Mouse (Mus musculus) hindbrain, embryonic 14.5 days (tissue): ENCODE measurements around the gene Ralgps2. TPM values are rescaled to one million over a fixed set of nuclear protein-coding genes. Genes with fewer than 3 reads are reported as not detected.

Experiments used
- ATAC-seq: fragments of 200-750 bp; cut with Nextera tagmentation; 2 replicates; pipeline ENCODE4 v1.8.0; 2017; ENCODE audit warnings: moderate number of reproducible peaks, mild to moderate bottlenecking, moderate TSS enrichment, moderate library complexity; ENCODE audit not compliant: low FRiP score
- DNase-seq: peaks from one replicate; pipeline ENCODE4 v3.0.0-alpha.2; 2015; ENCODE audit warnings: low spot score
- H3K27ac ChIP-seq: fragments of 300-500 bp; sonication (generic); 2 replicates; pipeline ENCODE4 v1.5.1; 2014; ENCODE audit warnings: mild to moderate bottlenecking, moderate library complexity
- H3K27me3 ChIP-seq: fragments of 300-500 bp; sonication (generic); 2 replicates; pipeline ENCODE4 v1.6.1; 2014; ENCODE audit warnings: mild to moderate bottlenecking, low read length, mixed read lengths; ENCODE audit not compliant: control insufficient read depth, insufficient read depth
- H3K36me3 ChIP-seq: fragments of 300-500 bp; sonication (generic); replicated peaks from 2 replicates; pipeline ENCODE4 v1.6.1; 2014; ENCODE audit not compliant: control insufficient read depth, insufficient read depth
- H3K4me1 ChIP-seq: fragments of 300-500 bp; sonication (generic); replicated peaks from 2 replicates; pipeline ENCODE4 v1.6.1; 2014; ENCODE audit warnings: antibody characterized with exemption, low read length, mixed read lengths; ENCODE audit not compliant: control insufficient read depth, insufficient read depth
- H3K4me2 ChIP-seq: fragments of 300-500 bp; sonication (generic); replicated peaks from 2 replicates; pipeline ENCODE4 v1.6.1; 2014; ENCODE audit warnings: mild to moderate bottlenecking, moderate library complexity
- H3K4me3 ChIP-seq: fragments of 300-500 bp; sonication (generic); replicated peaks from 2 replicates; pipeline ENCODE4 v1.5.1; 2014; ENCODE audit warnings: mild to moderate bottlenecking, low read length
- H3K9ac ChIP-seq: fragments of 300-500 bp; sonication (generic); 2 replicates; pipeline ENCODE4 v1.6.1; 2014
- H3K9me3 ChIP-seq: fragments of 300-500 bp; sonication (generic); 2 replicates; pipeline ENCODE4 v1.6.1; 2016; ENCODE audit warnings: low read length; ENCODE audit not compliant: control insufficient read depth
- WGBS: fragments of 180-500 bp; shearing (Covaris S2); extraction: QIAGEN DNeasy Blood & Tissue Kit; methylation state at CpG from one replicate; pipeline ENCODE4 v1.1.7; 2014; 5-methylcytosine and 5-hydroxymethylcytosine counted together
- polyA plus RNA-seq: library from polyadenylated mRNA; unstranded; fragments of >200 nt; fragmentation: Nextera tagmentation; extraction: Ambion mirVana; gene quantifications from 2 replicates; pipeline ENCODE4 v1.2.1, GENCODE M21; 2014

Gene Ralgps2
- polyA plus RNA-seq, 1 experiment from 2014 or later = 89.5 TPM

DNA sequence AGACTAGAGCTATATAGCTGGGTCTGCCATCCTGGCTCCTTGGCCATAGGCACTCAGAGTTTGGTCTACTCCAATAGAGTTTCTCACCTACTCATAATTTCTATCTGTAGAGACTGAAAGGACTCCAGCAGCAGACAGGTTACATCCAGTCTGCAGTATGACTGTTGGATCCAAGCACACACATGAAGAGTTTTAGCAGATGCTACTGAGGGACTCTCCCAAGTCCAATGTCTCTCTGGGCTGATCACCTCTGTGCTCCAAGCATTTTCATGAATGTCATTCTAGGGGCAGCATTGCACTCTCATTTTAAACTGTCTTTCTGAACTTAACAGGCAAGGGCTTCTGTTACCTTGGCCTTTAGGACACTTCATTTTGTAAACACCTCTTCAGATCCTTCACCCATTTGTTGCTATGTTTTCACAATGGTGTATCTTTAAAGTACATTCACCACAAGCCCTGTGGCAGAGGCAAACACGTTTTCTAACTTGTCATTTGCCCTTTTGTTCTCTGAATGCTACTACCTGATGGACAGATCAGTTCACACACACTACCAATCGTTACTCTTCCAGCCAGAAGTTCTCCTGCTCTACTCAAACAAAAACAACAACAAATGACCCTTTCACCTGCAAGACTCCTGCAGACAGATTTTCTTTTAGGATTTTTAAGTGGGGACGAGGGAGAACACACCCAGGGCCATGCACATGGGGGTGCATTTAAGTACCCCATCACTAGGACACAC lies 7.2 kb downstream of the Ralgps2 start:
- Histone ChIP-seq H3K4me2 (no peak overlapping the region), H3K4me1 (peaks cover 18% of the 10 kb centered on the region), H3K27me3 (no peaks in the 10 kb centered on the region), H3K27ac (no peak overlapping the region), H3K9me3 (no peaks in the 10 kb centered on the region), H3K9ac (no peak overlapping the region), H3K36me3 (no peaks in the 10 kb centered on the region), H3K4me3 (no peak overlapping the region)
- ATAC-seq (no peak), DNase-seq (no peak)
- 38% methylated on average over 3 of the region's 3 CpGs for WGBS

DNA sequence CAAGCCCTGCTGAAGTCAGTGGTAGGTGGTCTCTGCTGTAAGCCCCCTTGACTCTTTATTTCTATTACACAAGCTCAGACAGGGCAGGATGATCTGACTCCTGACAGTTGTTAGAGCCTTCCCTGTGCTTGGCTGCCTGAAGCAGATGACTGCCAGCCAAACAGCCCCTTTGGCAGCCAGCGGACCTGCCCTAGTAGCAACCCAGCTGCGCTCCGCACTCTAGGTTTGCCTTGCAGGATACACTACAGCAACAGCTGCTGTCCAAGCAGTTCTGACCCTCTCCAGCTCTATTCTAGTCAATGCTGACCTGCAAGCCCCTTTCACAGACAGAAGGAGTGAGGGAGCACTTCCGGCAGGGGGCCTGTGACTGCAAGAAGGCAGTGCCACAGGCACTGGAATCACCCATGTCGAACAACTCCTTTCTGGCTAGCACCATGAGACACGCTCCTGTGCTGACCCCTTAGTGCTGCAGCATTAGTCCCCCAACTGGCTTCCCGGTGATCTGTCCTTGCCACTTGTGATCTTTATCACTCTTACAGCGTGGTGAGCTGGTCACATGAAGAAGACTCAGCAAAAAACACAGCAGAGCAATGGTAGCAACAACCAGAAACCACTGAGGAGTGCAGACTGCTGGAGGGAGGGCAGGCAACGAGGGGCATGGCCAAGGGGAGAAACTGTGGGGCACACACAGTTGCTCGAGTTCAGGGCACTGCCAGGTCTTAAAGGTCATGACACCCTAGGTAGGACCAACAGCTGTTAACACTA lies 8.1 kb downstream of the Ralgps2 start:
- H3K9ac ChIP-seq = no peak overlapping the region
- WGBS = 65% methylated on average over 10 of the region's 10 CpGs
- H3K4me1 ChIP-seq = peaks cover 12% of the 10 kb centered on the region; the same call in 1 of the 2 replicates
- no peak overlapping the region; the same call in 1 of the 2 replicates for H3K4me2 ChIP-seq
- no peaks in the 10 kb centered on the region for H3K36me3 ChIP-seq
- DNase-seq (no peak), ATAC-seq (peak; percentile 21; the same call in 1 of the 2 replicates)
- no peak overlapping the region for H3K4me3 ChIP-seq
- no peak overlapping the region for H3K27ac ChIP-seq
- no peaks in the 10 kb centered on the region for H3K9me3 ChIP-seq
- no peaks in the 10 kb centered on the region for H3K27me3 ChIP-seq

DNA sequence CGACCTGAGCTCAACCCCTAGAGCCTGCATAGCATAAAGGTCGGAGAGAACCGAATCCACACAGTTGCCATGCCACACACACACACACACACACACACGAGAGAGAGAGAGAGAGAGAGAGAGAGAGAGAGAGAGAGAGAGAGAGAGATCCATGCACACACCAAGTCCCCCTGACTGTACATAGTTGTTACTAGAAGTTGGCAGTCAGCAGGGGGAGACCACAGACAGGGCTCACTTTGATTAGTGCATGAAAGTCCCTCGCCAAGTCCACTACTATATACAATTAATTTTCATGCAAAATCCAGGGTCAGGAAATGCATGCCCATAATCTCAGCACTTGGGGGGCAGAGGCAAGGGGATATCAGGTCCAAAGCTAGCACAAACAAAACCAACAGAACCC lies 9.2 kb downstream of the Ralgps2 start:
- 63% methylated on average over 5 of the region's 5 CpGs for WGBS

DNA sequence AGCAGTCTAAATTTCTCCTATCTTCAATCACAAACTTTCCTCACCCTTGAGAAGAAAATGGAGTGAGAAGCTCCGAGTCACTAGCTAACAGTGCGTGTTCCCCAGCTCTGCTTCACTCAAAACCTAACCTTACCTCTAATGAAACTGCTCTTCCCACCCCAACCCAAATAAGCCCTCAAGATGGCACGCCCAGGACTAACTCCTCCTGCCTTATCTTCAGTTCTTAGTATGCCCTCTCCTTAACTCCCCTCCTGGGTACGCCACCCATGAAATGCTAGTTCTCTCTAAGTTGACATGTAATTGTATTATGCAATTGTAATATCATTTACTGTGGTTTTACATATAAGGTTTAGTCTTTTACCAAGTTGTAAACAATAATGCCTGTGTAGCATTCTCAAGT lies 11.2 kb downstream of the Ralgps2 start:
- WGBS = 92% methylated on average over 4 of the region's 4 CpGs

More for the DNA sequence above, 9.2 kb downstream of the Ralgps2 start:
- H3K27me3 ChIP-seq = no peaks in the 10 kb centered on the region
- ATAC-seq (no peak), DNase-seq (no peak)
- H3K4me3 ChIP-seq = no peak overlapping the region
- no peaks in the 10 kb centered on the region for H3K36me3 ChIP-seq
- no peaks in the 10 kb centered on the region for H3K9me3 ChIP-seq
- no peak overlapping the region for H3K27ac ChIP-seq
- H3K4me2 ChIP-seq = no peak overlapping the region
- no peak overlapping the region for H3K9ac ChIP-seq
- peaks cover 12% of the 10 kb centered on the region; the same call in 1 of the 2 replicates for H3K4me1 ChIP-seq

DNA sequence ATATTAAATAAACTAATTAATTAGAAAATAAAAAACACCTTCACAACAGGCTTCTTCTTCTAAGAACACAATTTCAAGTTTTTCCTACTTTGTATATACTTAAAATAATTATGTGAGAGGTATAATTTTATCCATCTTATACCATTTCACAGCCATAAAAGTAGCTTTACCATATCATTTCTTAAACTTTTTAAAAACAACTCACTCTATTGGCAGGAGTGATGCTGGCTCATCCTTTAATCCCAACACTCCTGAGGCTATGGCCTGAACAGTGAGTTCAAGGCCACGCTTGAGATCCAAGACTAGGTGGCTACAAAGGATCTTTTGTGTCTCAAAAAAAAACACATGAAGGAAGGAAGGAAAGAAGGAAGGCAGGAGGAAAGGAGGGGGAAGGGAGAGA lies 15.9 kb downstream of the Ralgps2 start:
- 90% methylated on average over 1 of the region's 1 CpGs for WGBS
- no peak overlapping the region for H3K4me2 ChIP-seq
- H3K27me3 ChIP-seq = no peaks in the 10 kb centered on the region
- H3K27ac ChIP-seq = no peak overlapping the region
- H3K4me1 ChIP-seq = peaks cover 7% of the 10 kb centered on the region
- no peaks in the 10 kb centered on the region for H3K36me3 ChIP-seq
- H3K9ac ChIP-seq = no peak overlapping the region
- no peak overlapping the region for H3K4me3 ChIP-seq
- no peaks in the 10 kb centered on the region for H3K9me3 ChIP-seq
- no peak for ATAC-seq
- DNase-seq = no peak

More for the DNA sequence above, 11.2 kb downstream of the Ralgps2 start:
- Histone ChIP-seq H3K4me2 (no peak overlapping the region), H3K4me1 (peaks cover 12% of the 10 kb centered on the region; the same call in 1 of the 2 replicates), H3K9ac (no peak overlapping the region), H3K27ac (no peak overlapping the region), H3K36me3 (no peaks in the 10 kb centered on the region), H3K9me3 (no peaks in the 10 kb centered on the region), H3K4me3 (no peak overlapping the region), H3K27me3 (no peaks in the 10 kb centered on the region)
- ATAC-seq (no peak), DNase-seq (no peak)

DNA sequence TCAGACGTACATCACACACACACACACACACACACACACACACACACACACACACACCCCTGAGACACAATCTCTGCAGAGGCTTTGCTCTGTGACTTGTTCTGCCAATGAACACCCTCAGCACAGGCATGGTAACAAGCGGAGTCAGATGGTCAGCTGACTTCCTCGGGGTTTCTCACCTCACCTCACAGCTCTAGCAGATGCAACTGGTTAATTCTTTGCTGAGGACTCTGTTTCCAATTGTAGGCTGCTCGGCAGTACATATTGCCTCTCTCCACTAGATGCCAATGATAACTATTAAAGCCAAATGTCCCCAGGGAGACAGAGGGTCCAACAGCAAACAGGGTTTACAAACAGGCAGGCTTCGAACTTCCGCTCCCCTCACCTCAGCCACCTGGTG lies 16.5 kb downstream of the Ralgps2 start:
- H3K36me3 ChIP-seq = no peaks in the 10 kb centered on the region
- H3K27ac ChIP-seq = no peak overlapping the region
- no peak overlapping the region for H3K4me3 ChIP-seq
- H3K4me1 ChIP-seq = peaks cover 7% of the 10 kb centered on the region
- H3K27me3 ChIP-seq = no peaks in the 10 kb centered on the region
- DNase-seq (no peak), ATAC-seq (no peak)
- no peaks in the 10 kb centered on the region for H3K9me3 ChIP-seq
- H3K9ac ChIP-seq = no peak overlapping the region
- WGBS = 81% methylated on average over 6 of the region's 6 CpGs
- no peak overlapping the region for H3K4me2 ChIP-seq

DNA sequence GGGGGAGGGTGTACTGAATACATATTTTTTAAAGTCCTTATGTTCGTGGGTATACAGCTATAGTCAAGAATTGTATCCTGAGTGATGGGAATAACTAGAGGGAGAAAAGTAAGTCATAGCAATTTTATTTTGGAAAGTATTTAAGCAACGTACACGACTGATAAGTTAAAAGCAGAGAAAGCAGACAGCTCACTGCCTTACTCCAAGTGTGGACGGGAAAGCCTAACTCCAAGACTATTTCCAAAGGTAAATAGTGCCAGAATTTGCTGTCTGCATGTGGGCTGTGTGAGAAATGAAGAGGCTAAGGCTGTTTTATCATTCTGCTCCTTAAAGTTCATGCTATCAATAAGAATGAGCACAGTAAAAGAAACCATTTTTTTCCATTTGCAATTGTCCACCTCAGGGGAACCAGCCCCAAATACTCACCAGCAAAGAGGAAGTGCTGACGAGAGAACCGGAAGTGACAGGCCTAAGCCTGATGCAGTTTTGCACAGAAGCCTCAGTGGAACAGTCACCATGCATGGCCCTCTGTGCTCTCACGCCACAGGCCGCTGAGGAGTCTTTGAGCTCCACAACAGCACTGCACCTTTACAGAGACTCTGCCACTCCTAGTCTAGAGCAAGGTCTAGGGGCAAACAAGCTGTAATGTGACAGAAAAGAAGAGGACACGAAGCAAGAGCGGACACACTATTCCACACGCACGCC lies 18.0 kb downstream of the Ralgps2 start:
- Histone ChIP-seq H3K36me3 (no peaks in the 10 kb centered on the region), H3K9ac (no peak overlapping the region), H3K4me1 (peaks cover 8% of the 10 kb centered on the region), H3K4me2 (no peak overlapping the region), H3K4me3 (no peak overlapping the region), H3K27ac (no peak overlapping the region), H3K27me3 (no peaks in the 10 kb centered on the region), H3K9me3 (no peaks in the 10 kb centered on the region)
- 69% methylated on average over 12 of the region's 12 CpGs for WGBS
- no peak for ATAC-seq
- DNase-seq = no peak

DNA sequence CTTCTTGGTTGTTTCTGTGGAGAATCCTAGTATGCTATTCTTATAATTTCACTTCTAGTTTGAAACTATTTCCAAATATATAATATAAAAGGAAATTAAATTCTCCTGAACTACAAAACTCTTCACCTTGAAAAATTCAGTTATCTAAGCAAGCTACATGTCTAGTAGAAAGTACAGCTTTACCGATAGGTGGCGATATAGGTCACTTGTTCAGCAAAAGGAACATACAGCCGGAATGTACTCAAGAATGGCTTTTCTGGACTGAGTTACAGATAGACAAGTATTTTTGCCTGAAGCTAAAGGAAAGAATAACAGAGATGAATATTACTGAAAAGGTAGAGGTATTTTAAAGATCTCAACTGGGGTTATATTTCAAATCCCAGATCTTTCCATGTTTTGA lies 22.0 kb downstream of the Ralgps2 start:
- Histone ChIP-seq H3K4me1 (peaks cover 10% of the 10 kb centered on the region), H3K4me3 (no peak overlapping the region), H3K36me3 (no peaks in the 10 kb centered on the region), H3K4me2 (no peak overlapping the region), H3K27me3 (no peaks in the 10 kb centered on the region), H3K9me3 (no peaks in the 10 kb centered on the region), H3K9ac (no peak overlapping the region), H3K27ac (no peak overlapping the region)
- ATAC-seq (no peak; the same call in 1 of the 2 replicates), DNase-seq (peak; percentile 86)
- WGBS = 9% methylated on average over 3 of the region's 3 CpGs

DNA sequence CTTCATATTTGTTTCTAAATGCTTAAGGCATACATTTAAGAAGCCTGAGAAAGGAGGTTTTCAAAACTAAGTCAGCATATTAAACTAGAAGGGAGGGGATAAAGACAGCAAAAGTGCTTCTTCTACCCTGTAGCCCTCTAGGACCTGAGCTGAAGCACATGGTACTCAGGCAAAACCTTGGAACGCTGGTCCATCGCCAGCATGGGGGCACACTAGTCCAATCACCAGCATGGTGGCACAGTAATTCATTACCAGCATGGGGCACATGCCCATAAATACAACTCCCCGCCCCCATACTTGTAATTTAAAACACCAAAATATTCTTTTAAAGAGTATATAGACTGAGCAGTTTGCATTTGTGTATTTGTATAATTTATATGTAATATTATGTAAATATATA lies 23.1 kb downstream of the Ralgps2 start:
- Histone ChIP-seq H3K4me2 (no peak overlapping the region), H3K9ac (no peak overlapping the region), H3K27ac (no peak overlapping the region), H3K4me3 (no peak overlapping the region), H3K27me3 (no peaks in the 10 kb centered on the region), H3K4me1 (peaks cover 10% of the 10 kb centered on the region), H3K36me3 (no peaks in the 10 kb centered on the region), H3K9me3 (no peaks in the 10 kb centered on the region)
- ATAC-seq = no peak
- no peak for DNase-seq
- 72% methylated on average over 3 of the region's 3 CpGs for WGBS
